Mouse (Mus musculus) lung, adult 18-20 months (tissue): ENCODE data around the gene Ascc2.
"Not testable (repeated sequence)": the region's sequence is repeated elsewhere in the genome, so short reads cannot be mapped to it uniquely, and the experiment has no call there.

Experiments
- DNase-seq, 2 experiments: peaks; one replicate each; pipeline ENCODE4 v3.0.0; 2022; ENCODE audit warnings: mixed read lengths in 2 of 2

The Ascc2 gene

GRCm38 (mm10) chr11:4634395-4634794 lies 3.2 kb upstream of the Ascc2 start:
- DNase-seq = no peak

- no peak for DNase-seq
These were observed 685 bp upstream of the Ascc2 start for GRCm38 (mm10) chr11:4636782-4637342.

- no peak for DNase-seq
These were observed 714 bp downstream of the Ascc2 start for GRCm38 (mm10) chr11:4638261-4638660.

GRCm38 (mm10) chr11:4641185-4641584 lies 3.6 kb downstream of the Ascc2 start:
- peak; percentile 74 to 82 for DNase-seq

- peak; percentile 51 to 70 for DNase-seq
These were observed 6.2 kb downstream of the Ascc2 start for GRCm38 (mm10) chr11:4643722-4644121.

GRCm38 (mm10) chr11:4645180-4645579 lies 7.6 kb downstream of the Ascc2 start:
- DNase-seq = not testable (repeated sequence)

GRCm38 (mm10) chr11:4646409-4646808 lies 8.9 kb downstream of the Ascc2 start:
- peak; percentile 61 to 64 for DNase-seq

- DNase-seq = no peak
These were observed 22.3 kb downstream of the Ascc2 start for GRCm38 (mm10) chr11:4659818-4660217.

- no peak for DNase-seq
These were observed 22.9 kb downstream of the Ascc2 start for GRCm38 (mm10) chr11:4660309-4661025.

GRCm38 (mm10) chr11:4661324-4661723 lies 23.8 kb downstream of the Ascc2 start:
- DNase-seq = peak; percentile 37 to 51

- DNase-seq = no peak
These were observed 24.4 kb downstream of the Ascc2 start for GRCm38 (mm10) chr11:4661871-4662495.

GRCm38 (mm10) chr11:4662496-4662878 lies 24.9 kb downstream of the Ascc2 start:
- no peak for DNase-seq

- no peak for DNase-seq
These were observed 34.2 kb downstream of the Ascc2 start for GRCm38 (mm10) chr11:4671736-4672135.

- DNase-seq = peak; percentile 44 to 54
These were observed 37.0 kb downstream of the Ascc2 start for GRCm38 (mm10) chr11:4674593-4674992.

GRCm38 (mm10) chr11:4675126-4675562 lies 37.6 kb downstream of the Ascc2 start:
- DNase-seq = peak; percentile 71 to 82

GRCm38 (mm10) chr11:4675693-4676092 lies 38.1 kb downstream of the Ascc2 start:
- DNase-seq = no peak

- DNase-seq = no peak
These were observed 39.8 kb downstream of the Ascc2 start for GRCm38 (mm10) chr11:4677250-4677872.

- DNase-seq = no peak
These were observed 41.3 kb downstream of the Ascc2 start for GRCm38 (mm10) chr11:4678700-4679440.

- no peak for DNase-seq
These were observed 41.9 kb downstream of the Ascc2 start for GRCm38 (mm10) chr11:4679441-4679832.

GRCm38 (mm10) chr11:4680126-4680525 lies 42.6 kb downstream of the Ascc2 start:
- no peak for DNase-seq

GRCm38 (mm10) chr11:4683516-4683915 lies 46.0 kb downstream of the Ascc2 start:
- DNase-seq = no peak

- no peak for DNase-seq
These were observed 46.6 kb downstream of the Ascc2 start for GRCm38 (mm10) chr11:4684186-4684585.

- DNase-seq = no peak
These were observed 47.5 kb downstream of the Ascc2 start for GRCm38 (mm10) chr11:4685071-4685470.
